Mouse (Mus musculus) liver, embryonic 14.5 days (tissue): ENCODE measurements around the gene Gm9513.

ENCODE experiments used
- CTCF ChIP-seq: IDR thresholded peaks from 2 replicates; pipeline ENCODE4 v1.5.1; 2016; ENCODE audit warnings: antibody characterized with exemption, low read depth, control low read depth
- EP300 ChIP-seq: IDR thresholded peaks from 2 replicates; pipeline ENCODE4 v1.6.1; 2016; ENCODE audit warnings: antibody characterized with exemption, low read depth

DNA sequence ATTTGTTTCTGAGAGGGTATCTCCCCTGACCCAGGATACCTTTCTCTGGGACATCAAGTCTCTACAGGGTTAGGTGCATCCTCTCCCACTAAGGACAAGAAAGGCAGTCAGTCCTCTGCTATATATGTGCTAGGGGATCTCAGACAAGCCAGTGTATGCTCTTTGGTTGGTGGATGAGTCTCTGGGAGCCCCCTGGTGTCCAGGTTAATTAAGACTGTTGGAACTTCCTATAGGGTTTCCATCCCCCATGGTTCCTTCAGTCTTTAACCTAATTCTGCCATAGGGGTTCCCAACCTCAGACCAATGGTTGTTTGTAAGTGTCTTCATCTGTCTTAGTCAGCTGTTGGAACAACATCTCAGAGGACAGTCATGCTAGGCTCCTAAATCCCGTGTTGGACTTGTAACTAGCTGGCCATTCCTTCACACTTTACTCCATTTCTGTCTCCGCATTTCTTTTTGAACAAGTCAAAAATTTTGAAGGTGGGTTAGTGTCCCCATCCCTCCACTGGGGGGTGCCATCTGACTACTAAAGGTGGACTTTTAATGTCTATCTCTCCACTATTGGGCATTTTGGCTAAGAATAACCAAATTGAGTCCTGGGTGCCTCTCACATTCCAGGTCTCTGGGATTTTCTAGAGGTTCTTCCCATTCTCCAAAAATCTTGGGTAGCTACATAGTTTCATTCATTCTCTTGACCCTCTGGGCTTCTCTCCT is 40.2 kb upstream of the Gm9513 start:
- TF ChIP-seq EP300 (no peak), CTCF (no peak)
